ENCODE assay signal across 9 mouse cellular contexts in the genomic region with DNA sequence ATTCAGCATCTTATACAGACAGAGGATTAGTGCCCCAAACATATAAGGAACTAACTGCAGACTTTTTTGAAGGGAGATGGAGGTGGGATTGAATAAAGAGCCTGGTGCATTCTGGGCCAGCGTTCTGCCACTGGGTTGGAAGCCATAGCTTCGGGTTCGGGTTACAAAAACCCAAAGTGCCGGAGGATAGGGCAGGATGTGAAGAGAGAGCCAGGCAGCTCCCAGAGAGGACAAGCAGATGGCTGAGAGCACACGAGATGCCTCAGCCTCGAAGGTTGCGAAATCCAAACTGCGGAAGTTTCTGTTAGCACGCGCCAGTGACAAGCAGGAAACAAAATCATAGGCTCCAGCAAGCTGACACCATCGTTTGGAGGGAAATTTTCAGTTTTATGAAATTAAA. TPM values are rescaled to one million over a fixed set of nuclear protein-coding genes. Genes with fewer than 3 reads are reported as not detected.
DNase-seq lines count a peak whose midpoint lies in the region; ATAC-seq and TF ChIP-seq lines count a peak whose summit lies in the region.
"Had no signal": no experiment of that assay in that cellular context is flagged by ENCODE, and none has a peak within 500 bp of the region (broad histone marks: within the 10 kb centered on the region; RNA-seq: fewer than 3 reads in every experiment).

No protein-coding gene starts in this region.

- H3K79me2 ChIP-seq in heart, adult 2 months (replicated peaks; ENCODE audit: control insufficient read depth, insufficient read depth, low read length) = no peaks in the 10 kb centered on the region

- intact Hi-C loops in heart, adult 2 months (cut with DNase I) = no loop called here

- no peak overlapping the region for H3K4me3 ChIP-seq in heart, adult 2 months
- no peak overlapping the region for H3K4me3 ChIP-seq in heart, embryonic 10.5 days
- H3K4me3 ChIP-seq in lung, embryonic 16.5 days (ENCODE audit: low read length) = no peak overlapping the region
- H3K4me3 ChIP-seq in forebrain, embryonic 10.5 days = no peak overlapping the region

- no peak overlapping the region for H3K9ac ChIP-seq in heart, adult 2 months (ENCODE audit: low read depth, low read length)
- H3K9ac ChIP-seq in lung, embryonic 16.5 days (ENCODE audit: low read length) = peak overlapping the region; percentile 4; the same call in 1 of the 2 replicates

- no peak for TF ChIP-seq POLR2A in heart, adult 2 months (IDR thresholded peaks at IDR 0.05; ENCODE audit: insufficient read depth, low read depth, low read length)

- no peak for TF ChIP-seq CTCF in heart, adult 2 months (IDR thresholded peaks at IDR 0.05)

- H3K36me3 ChIP-seq in heart, adult 2 months (ENCODE audit: control insufficient read depth, insufficient read depth, low read length) = no peaks in the 10 kb centered on the region
- H3K36me3 ChIP-seq in heart, embryonic 10.5 days = no peaks in the 10 kb centered on the region
- H3K36me3 ChIP-seq in lung, embryonic 16.5 days (ENCODE audit: control insufficient read depth, insufficient read depth, low read length) = no peaks in the 10 kb centered on the region
- H3K36me3 ChIP-seq in forebrain, embryonic 10.5 days (replicated peaks) = no peaks in the 10 kb centered on the region

- peak; percentile 49 to 64 for DNase-seq in heart, adult 2 months
- no peak for DNase-seq in heart, embryonic 10.5 days (ENCODE audit: low spot score)
- DNase-seq in 416B (ENCODE audit: low read depth) = peak; percentile 95
- DNase-seq in gastrocnemius, postnatal 25 days = peak; percentile 47
- DNase-seq in ovary, postnatal 36 days (ENCODE audit: low spot score) = no peak
- DNase-seq in frontal cortex, postnatal 25 days (ENCODE audit: low spot score in 2 of 2) = no peak
- no peak for DNase-seq in forebrain, embryonic 10.5 days (ENCODE audit: extremely low spot score, low spot score)
- DNase-seq: thymus, postnatal 14 days had no signal

- WGBS in heart, adult 2 months = 44% methylated on average over 11 of the region's 11 CpGs
- WGBS in heart, embryonic 10.5 days = 64% methylated on average over 11 of the region's 11 CpGs
- 29% methylated on average over 11 of the region's 11 CpGs for WGBS in lung, embryonic 16.5 days
- 77% methylated on average over 11 of the region's 11 CpGs for WGBS in forebrain, embryonic 10.5 days

- 0 out of 2 replicates have a peak, but pooled peaks have one; percentile 23 for TF ChIP-seq EP300 in heart, adult 2 months (IDR thresholded peaks at IDR 0.05; ENCODE audit: insufficient read depth, low read depth, low read length)

- peak; percentile 88 for ATAC-seq in lung, embryonic 16.5 days (ENCODE audit: low read depth)

- H3K27me3 ChIP-seq in heart, adult 2 months (ENCODE audit: control insufficient read depth, insufficient read depth, low read length) = no peaks in the 10 kb centered on the region
- H3K27me3 ChIP-seq in heart, embryonic 10.5 days (ENCODE audit: insufficient read depth, poor library complexity, severe bottlenecking) = no peaks in the 10 kb centered on the region
- no peaks in the 10 kb centered on the region for H3K27me3 ChIP-seq in lung, embryonic 16.5 days (ENCODE audit: control insufficient read depth, insufficient read depth, low read depth, low read length)
- no peaks in the 10 kb centered on the region; the same call in 1 of the 2 replicates for H3K27me3 ChIP-seq in forebrain, embryonic 10.5 days (ENCODE audit: poor library complexity, severe bottlenecking)

- no peaks in the 10 kb centered on the region for H3K4me1 ChIP-seq in heart, adult 2 months (ENCODE audit: control insufficient read depth, insufficient read depth, low read length)
- no peaks in the 10 kb centered on the region for H3K4me1 ChIP-seq in heart, embryonic 10.5 days
- H3K4me1 ChIP-seq in lung, embryonic 16.5 days (replicated peaks; ENCODE audit: control insufficient read depth, insufficient read depth, low read length) = 0 out of 2 replicates have a peak, but pooled peaks cover 3% of the 10 kb centered on the region
- peaks cover 9% of the 10 kb centered on the region for H3K4me1 ChIP-seq in forebrain, embryonic 10.5 days

- H3K9me3 ChIP-seq in heart, embryonic 10.5 days = no peaks in the 10 kb centered on the region
- no peaks in the 10 kb centered on the region for H3K9me3 ChIP-seq in lung, embryonic 16.5 days (ENCODE audit: control insufficient read depth, low read length)
- no peaks in the 10 kb centered on the region for H3K9me3 ChIP-seq in forebrain, embryonic 10.5 days

- peak overlapping the region; percentile 23; the same call in 1 of the 2 replicates for H3K27ac ChIP-seq in heart, adult 2 months
- H3K27ac ChIP-seq in heart, embryonic 10.5 days = no peak overlapping the region
- H3K27ac ChIP-seq in lung, embryonic 16.5 days (ENCODE audit: low read length) = peak overlapping the region; percentile 39; the same call in 1 of the 2 replicates
- H3K27ac ChIP-seq in forebrain, embryonic 10.5 days = no peak overlapping the region

- no peak overlapping the region for H3K4me2 ChIP-seq in lung, embryonic 16.5 days (ENCODE audit: low read depth, low read length)

RNA-seq across cellular contexts. Expression of a gene that starts 20.9 kb away (rescaled TPM):
- 1 to 10 TPM; 2.2 to 3.0 TPM for total RNA-seq in heart, adult 2 months (2021)
- polyA plus RNA-seq in heart, adult 2 months (2012; rRNA removed) = 1.4 and 1.8 TPM in 2 replicates
- 8.0 and 13.3 TPM in 2 replicates for polyA plus RNA-seq in heart, embryonic 10.5 days (2016; fragmentation: Nextera tagmentation; extraction: Ambion mirVana)
- 1 to 10 TPM; 1.2 to 3.8 TPM for total RNA-seq in gastrocnemius, postnatal 25 days (2021)
- polyA plus RNA-seq in lung, embryonic 16.5 days (2015; fragmentation: Nextera tagmentation; extraction: Ambion mirVana) = 5.2 and 5.8 TPM in 2 replicates
- 10.4 and 11.1 TPM in 2 replicates for polyA plus RNA-seq in forebrain, embryonic 10.5 days (2016; fragmentation: Nextera tagmentation; extraction: Ambion mirVana)

RNA-seq across cellular contexts. Expression of a gene that starts 34.0 kb away (rescaled TPM):
- total RNA-seq in heart, adult 2 months (2021) = 10 to 100 TPM; 45.4 to 50.4 TPM
- polyA plus RNA-seq in heart, adult 2 months (2012; rRNA removed) = 12.5 and 20.4 TPM in 2 replicates
- 6.3 and 8.2 TPM in 2 replicates for polyA plus RNA-seq in heart, embryonic 10.5 days (2016; fragmentation: Nextera tagmentation; extraction: Ambion mirVana)
- total RNA-seq in gastrocnemius, postnatal 25 days (2021) = 10 to 100 TPM; 25.7 to 27.0 TPM
- polyA plus RNA-seq in lung, embryonic 16.5 days (2015; fragmentation: Nextera tagmentation; extraction: Ambion mirVana) = 5.8 and 6.1 TPM in 2 replicates
- polyA plus RNA-seq in forebrain, embryonic 10.5 days (2016; fragmentation: Nextera tagmentation; extraction: Ambion mirVana) = 4.9 and 5.4 TPM in 2 replicates

RNA-seq across cellular contexts. Expression of a gene that starts 57.8 kb away (rescaled TPM):
- total RNA-seq in heart, adult 2 months (2021) = 1 to 10 TPM; 5.2 to 6.0 TPM
- 9.3 and 9.8 TPM in 2 replicates for polyA plus RNA-seq in heart, adult 2 months (2012; rRNA removed)
- 10.9 and 13.2 TPM in 2 replicates for polyA plus RNA-seq in heart, embryonic 10.5 days (2016; fragmentation: Nextera tagmentation; extraction: Ambion mirVana)
- 1 to 10 TPM; 5.4 to 7.6 TPM for total RNA-seq in gastrocnemius, postnatal 25 days (2021)
- polyA plus RNA-seq in lung, embryonic 16.5 days (2015; fragmentation: Nextera tagmentation; extraction: Ambion mirVana) = 8.9 and 10.7 TPM in 2 replicates
- polyA plus RNA-seq in forebrain, embryonic 10.5 days (2016; fragmentation: Nextera tagmentation; extraction: Ambion mirVana) = 24.3 and 25.5 TPM in 2 replicates

Comparison
In these comparisons a context has a peak if more than half of its experiments do, and no peak if none do; other contexts are left out.
1. DNase-seq: peak in heart, adult 2 months (2 of 2), 416B (single experiment) and gastrocnemius, postnatal 25 days (single experiment); none in heart, embryonic 10.5 days (single experiment), ovary, postnatal 36 days (single experiment), frontal cortex, postnatal 25 days (0 of 2) and forebrain, embryonic 10.5 days (single experiment).
2. H3K27ac ChIP-seq: peak in heart, adult 2 months (single experiment) and lung, embryonic 16.5 days (single experiment); none in heart, embryonic 10.5 days (single experiment) and forebrain, embryonic 10.5 days (single experiment).